Mouse (Mus musculus) thymus, postnatal 4 days (tissue): ENCODE results near the gene Tysnd1.
A peak's percentile ranks its signal among the peaks of the same experiment; 100 is the strongest.

Source experiments
- DNase-seq: peaks from one replicate; pipeline ENCODE4 v3.0.0; 2021

Gene Tysnd1

GRCm38 (mm10) chr10:61693563-61693962 lies 1.8 kb upstream of the Tysnd1 start:
- DNase-seq, result no peak

GRCm38 (mm10) chr10:61695703-61696559 lies 617 bp downstream of the Tysnd1 start:
- DNase-seq, result peak; percentile 69

GRCm38 (mm10) chr10:61696560-61696823 lies 1.2 kb downstream of the Tysnd1 start:
- DNase-seq, result no peak

- no peak for DNase-seq
Measured at GRCm38 (mm10) chr10:61697028-61697427, 1.7 kb downstream of the Tysnd1 start.

GRCm38 (mm10) chr10:61704663-61705062 lies 9.3 kb downstream of the Tysnd1 start:
- no peak for DNase-seq

- DNase-seq, result no peak
Measured at GRCm38 (mm10) chr10:61706412-61707375, 11.4 kb downstream of the Tysnd1 start.

GRCm38 (mm10) chr10:61713601-61714000 lies 18.3 kb downstream of the Tysnd1 start:
- DNase-seq, result no peak

GRCm38 (mm10) chr10:61714146-61714545 lies 18.8 kb downstream of the Tysnd1 start:
- no peak for DNase-seq

- DNase-seq, result peak; percentile 38
Measured at GRCm38 (mm10) chr10:61714771-61715461, 19.6 kb downstream of the Tysnd1 start, which contains the start of gene Aifm2. Aifm2 (plus strand) TSS chr10:61715263.

GRCm38 (mm10) chr10:61715462-61715837 lies 20.1 kb downstream of the Tysnd1 start:
- DNase-seq, result no peak

GRCm38 (mm10) chr10:61715996-61716864 lies 20.9 kb downstream of the Tysnd1 start:
- DNase-seq, result no peak

- no peak for DNase-seq
Measured at GRCm38 (mm10) chr10:61717406-61718296, 22.3 kb downstream of the Tysnd1 start.

GRCm38 (mm10) chr10:61720331-61720730 lies 25.0 kb downstream of the Tysnd1 start:
- no peak for DNase-seq

GRCm38 (mm10) chr10:61722215-61722614 lies 26.9 kb downstream of the Tysnd1 start:
- DNase-seq, result no peak

GRCm38 (mm10) chr10:61723271-61723670 lies 28.0 kb downstream of the Tysnd1 start:
- no peak for DNase-seq

GRCm38 (mm10) chr10:61729181-61729580 lies 33.9 kb downstream of the Tysnd1 start:
- DNase-seq, result no peak

- no peak for DNase-seq
Measured at GRCm38 (mm10) chr10:61730171-61730570, 34.9 kb downstream of the Tysnd1 start.

GRCm38 (mm10) chr10:61734377-61734776 lies 39.1 kb downstream of the Tysnd1 start:
- peak; percentile 47 for DNase-seq

GRCm38 (mm10) chr10:61736671-61737078 lies 41.4 kb downstream of the Tysnd1 start:
- no peak for DNase-seq

GRCm38 (mm10) chr10:61737537-61737936 lies 42.2 kb downstream of the Tysnd1 start:
- DNase-seq, result no peak

GRCm38 (mm10) chr10:61738126-61738525 lies 42.8 kb downstream of the Tysnd1 start:
- no peak for DNase-seq
